Mouse (Mus musculus): ENCODE measurements around the gene Tuba3a. TPM values are rescaled to one million over a fixed set of nuclear protein-coding genes. Genes with fewer than 3 reads are reported as not detected.
"Not testable (repeated sequence)": the region's sequence is repeated elsewhere in the genome, so short reads cannot be mapped to it uniquely, and the experiment has no call there.

Gene Tuba3a
- total RNA-seq, 2 experiments from 2014 or later, result not detected

DNA sequence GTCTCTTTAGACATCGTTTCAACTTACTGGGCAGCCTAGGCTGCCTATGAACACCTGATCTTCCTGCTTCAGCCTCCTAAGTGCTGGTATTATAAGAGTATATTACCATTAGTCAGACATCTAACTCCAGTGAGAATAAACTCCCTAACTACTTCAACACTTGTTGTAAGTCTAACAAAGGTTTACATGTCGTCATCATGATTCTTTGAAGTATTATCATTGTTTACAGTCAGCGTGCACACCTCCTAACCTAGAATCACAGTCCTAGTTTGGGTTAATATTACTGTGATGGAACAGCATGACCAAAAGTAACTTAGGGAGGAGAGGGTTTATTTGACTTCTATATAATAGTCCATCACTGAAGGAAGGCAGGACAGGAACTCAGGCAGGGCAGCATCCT is 18.4 kb downstream of the Tuba3a start:
- DNase-seq (ENCODE audit: low spot score in 2 of 2), result no peak

DNA sequence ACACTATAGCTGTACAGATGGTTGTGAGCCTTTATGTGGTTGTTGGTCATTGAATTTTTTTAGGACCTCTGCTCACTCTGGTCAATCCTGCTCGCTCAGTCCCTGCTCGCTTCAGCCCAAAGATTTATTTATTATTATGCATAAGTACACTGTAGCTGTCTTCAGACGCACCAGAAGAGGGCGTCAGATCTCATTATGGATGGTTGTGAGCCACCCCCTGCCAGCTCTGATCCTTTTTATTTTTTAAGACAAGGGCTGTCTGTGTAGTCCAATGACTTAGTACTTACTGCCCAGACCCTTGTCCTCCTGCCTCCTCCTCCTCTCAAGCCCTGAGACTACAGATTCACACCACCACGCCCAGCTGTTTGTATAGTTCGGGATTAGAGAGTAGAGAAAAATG is 19.2 kb downstream of the Tuba3a start:
- not testable (repeated sequence) for DNase-seq (ENCODE audit: low spot score in 2 of 2)

DNA sequence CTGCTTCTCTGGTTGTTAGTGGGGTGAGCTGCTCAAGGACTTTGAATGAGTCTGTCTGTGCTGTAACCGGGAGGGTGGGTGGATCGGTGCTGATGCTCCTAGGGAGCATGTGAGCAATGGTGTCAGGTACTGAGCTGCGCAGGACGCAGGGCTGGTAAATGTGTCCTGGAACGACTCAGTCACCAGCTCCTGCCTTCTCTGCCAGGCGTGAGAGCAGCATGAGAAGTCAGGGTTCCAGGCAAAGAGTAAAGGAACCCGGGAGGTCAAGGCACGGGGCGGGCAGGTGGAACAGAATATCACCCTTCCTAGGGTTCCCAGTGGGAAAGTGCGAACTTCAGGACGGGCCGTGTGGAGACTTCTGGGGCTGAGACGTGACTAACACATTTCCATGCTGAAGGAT is 19.8 kb downstream of the Tuba3a start:
- no peak for DNase-seq (ENCODE audit: low spot score in 2 of 2)

DNA sequence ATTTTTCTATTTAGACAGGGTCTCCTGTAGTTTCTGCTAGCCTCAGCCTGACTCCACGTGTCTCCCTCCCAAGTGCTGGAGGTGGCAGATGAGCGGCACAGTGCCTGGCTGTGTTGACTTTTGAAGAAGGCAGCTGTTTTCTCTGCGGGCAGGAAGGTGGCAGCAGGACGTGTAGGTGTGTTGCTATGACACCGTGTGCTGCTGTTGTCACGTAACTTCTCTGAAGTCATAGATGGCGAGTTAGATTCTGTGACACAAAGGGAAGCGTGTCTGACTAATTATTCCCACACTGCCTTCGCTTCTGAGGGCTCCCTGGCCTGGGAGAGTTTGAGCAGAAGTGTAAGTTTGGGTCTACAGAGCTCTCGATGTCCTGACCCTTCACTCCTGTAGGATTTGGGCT is 20.6 kb downstream of the Tuba3a start:
- no peak for DNase-seq (ENCODE audit: low spot score in 2 of 2)

DNA sequence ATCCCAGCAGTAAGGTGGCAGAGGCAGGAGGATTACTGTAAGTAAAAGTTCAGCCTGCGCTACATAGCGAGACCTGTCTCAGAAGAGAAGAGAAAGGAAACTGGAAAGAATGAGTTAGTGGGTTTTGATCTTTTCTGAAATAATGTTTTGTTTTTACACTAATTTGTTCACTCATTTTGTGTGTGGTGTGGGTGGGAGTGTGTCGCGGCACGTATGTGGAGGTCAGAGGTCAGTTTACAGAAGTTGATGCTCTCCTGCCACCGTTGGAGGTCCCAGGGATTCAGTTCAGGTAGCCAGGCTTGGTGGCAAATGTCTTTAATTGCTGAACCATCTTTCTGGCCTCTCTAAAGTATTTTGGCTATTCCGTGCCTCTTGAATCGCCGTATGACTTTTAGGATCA is 21.6 kb downstream of the Tuba3a start:
- DNase-seq (ENCODE audit: low spot score in 2 of 2), result no peak

DNA sequence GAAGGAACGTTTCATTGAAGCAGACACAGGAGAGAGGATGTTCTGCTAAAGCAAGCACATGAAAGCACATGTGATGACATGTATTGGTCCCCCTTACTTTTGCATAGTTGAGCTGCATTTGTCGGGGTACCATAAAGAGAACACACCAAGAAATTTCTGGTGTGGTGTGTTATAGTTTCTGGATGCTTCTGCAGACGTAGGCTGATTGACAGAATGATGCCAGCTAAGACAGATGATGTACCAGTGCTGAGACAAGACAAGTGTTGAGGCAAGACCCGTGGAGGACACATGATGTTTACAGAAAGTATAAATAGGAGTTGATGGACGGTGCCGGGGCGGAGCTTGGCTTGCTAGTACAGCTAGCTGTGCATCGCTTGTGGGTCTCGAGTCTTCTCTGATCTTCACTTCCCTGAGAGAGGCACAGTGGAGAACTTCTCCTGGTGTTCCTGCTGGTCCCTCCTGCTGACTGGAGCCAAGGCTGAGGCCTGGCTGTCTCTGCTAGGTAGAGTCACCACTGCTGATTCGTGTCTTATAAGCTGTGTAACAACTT is 25.8 kb downstream of the Tuba3a start:
- DNase-seq (ENCODE audit: low spot score in 2 of 2), result no peak

DNA sequence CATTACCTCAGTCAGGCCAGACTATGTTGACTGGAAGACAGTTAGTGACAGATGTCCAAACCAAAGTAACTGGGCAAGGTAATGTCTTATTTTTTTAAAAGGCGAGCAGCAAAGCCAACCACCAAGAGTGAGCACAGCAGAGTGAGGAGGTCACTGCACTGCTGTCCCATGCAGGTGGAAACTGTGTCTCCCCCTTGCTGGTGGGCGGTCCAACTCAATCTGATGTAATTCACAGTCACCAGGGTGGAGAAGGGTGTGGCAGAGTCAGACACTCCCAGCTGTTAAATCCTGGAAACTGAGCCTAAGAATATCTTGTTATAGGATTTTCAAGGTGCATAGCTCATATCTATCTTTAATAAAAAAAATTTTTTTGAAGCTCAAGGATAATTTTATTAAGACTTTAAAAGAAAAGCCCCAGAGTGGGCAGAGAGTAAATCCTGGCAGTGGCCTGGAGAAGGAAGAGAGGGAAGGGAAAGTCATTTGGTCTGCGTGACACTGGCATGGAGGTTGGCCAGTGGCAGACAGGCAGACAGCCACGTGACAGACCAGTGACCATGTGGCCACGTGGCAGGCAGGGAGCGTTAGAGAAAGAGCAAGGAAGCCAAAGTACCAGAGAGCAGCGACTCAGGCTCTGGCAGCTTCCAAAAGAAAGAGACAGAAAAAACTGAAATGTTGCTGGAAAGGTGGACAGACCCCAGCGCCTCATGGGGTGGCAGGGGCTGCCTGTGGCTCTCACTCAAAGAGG is 29.4 kb downstream of the Tuba3a start:
- DNase-seq (ENCODE audit: low spot score in 2 of 2), result no peak

DNA sequence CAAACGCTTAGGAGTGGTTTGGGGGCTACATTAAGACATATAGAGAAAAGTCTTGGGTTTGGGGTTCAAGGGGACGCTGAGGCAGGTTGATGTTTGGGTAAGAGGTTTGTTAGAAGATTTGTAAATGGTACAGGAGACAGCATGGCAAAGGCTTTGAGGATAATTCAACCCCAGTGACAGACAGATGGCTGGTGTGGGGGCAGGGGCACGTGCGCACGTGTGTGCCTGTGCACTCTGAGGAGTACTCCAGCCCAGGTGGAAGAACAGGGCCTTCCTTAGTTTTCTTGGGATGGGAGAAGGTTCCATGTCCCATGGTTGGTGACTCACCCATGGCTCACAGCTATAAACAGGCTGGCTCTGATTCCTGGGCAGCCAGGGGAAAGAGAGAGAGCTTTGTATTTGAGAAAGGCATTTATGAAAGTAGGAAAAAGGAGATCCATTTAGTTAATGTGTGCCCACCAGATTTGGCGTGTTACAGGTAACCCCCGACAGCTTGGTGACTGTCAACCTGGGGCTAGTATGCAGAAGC is 30.3 kb downstream of the Tuba3a start:
- no peak for DNase-seq (ENCODE audit: low spot score in 2 of 2)

DNA sequence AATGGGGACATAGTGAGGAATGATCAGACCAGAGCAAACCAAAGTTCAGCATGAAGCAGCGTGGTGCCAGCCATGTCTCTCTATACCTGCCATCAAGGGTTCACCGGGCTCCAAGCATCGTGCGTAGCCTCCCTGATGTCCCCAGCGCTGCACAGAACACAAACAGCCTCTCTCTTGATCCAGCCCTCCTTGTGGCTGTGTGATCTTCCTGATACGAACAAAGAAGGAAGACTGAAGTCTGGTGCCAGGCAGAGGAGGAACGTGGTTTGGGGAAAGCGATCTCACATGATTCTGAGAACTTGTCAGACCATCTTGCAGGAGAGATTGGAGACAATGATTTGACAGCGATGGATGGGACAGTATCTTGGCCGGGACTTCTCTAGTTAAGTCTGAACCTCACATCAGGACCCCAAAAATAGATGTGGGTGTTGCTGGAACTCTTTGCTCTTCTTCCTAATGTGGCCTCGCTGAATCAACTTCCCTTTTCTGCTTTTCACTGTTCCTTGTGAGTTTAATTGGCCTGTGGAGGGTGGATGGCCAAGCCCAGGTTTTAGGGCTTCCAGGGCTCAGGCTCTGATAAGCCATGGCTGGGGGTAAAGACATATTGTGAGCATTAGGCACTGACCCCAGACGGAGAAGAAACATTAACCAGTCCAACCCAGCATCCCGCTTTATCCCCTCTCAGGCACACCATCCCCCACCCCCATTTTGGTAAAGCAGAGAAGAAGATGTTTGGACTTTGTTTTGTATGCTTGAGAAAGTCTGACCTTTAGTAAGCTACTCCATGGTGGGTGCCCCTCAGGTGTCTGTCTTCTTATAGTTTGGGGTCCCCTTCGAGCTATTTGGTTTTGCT is 31.8 kb downstream of the Tuba3a start:
- no peak for DNase-seq (ENCODE audit: low spot score in 2 of 2)

DNA sequence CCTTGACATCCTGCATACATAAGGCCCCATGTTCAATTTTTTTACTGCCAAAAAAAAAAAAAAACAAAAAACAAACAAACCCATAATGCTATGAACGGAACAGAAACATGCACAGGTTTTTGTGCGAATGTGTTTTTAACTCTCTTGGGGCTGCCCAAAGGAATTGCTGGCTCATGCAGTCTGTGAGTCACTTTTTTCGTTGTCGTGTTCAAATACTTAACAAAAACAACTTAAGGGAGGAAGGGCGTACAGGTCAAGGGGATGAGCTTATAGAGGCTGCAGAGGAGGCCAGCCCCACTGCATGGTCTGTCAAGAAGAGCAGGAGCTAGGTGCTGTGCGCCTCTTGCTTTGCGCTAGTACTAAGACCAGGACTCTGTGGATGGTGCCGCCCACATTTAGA is 33.1 kb downstream of the Tuba3a start:
- no peak for DNase-seq (ENCODE audit: low spot score in 2 of 2)

DNA sequence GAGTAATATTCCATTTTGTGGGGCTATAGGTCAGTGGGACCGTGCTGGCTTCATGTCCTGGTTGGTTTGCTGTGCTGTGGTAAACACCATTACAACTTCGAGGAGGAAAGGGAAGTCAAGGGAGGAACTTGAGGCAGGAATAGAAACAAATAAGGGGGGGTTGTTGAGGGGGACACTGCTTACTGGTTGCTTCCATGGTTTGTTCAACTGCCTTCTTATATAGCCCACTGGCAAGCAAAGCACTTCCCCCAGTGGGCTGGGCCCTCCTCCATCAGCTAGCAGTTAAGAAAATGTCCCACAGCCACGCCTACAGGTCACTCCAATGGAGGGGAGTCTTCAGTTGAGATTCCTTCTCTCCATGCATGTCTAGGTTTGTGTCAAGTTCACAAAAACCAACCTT is 33.6 kb downstream of the Tuba3a start:
- no peak for DNase-seq (ENCODE audit: low spot score in 2 of 2)

DNA sequence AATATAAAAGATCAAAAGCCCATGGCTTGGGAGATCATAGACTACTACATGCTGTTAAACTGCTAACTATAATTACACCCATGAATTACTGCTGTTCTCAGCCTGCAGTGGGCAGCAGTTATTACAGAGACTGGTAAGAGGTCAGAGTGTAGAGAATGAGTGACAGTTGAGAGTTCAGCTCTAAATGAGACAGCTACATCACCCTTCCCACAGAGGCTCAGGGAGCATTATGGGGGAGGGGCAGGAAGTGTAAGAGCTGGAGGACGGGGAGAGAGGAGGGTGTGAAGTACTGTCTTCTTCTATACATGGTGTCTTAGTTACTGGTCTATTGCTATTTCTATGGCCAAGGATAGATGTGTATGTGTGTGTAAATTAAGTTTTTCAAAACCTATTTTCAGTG is 41.3 kb downstream of the Tuba3a start:
- no peak for DNase-seq (ENCODE audit: low spot score in 2 of 2)

DNA sequence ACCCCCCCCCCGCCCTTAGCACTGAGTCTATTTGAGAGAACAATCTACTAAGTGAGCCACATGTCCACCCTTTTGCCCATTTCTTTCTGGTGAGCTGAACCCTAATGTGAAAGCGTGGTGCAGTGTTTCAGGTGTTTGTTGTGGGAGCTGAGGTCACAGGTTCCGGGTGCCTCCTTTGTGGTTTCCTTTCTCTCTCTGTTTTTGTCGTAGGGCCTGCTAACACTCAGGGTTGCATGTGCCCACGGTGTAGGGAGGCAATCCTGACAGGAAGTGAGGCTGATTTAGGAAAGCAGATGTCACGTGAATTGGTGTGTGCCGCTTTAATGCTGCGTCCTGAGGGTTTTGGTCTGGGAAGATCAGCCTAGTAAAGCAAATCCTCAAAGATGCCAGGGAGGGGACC is 44.3 kb downstream of the Tuba3a start:
- DNase-seq (ENCODE audit: low spot score in 2 of 2), result no peak

DNA sequence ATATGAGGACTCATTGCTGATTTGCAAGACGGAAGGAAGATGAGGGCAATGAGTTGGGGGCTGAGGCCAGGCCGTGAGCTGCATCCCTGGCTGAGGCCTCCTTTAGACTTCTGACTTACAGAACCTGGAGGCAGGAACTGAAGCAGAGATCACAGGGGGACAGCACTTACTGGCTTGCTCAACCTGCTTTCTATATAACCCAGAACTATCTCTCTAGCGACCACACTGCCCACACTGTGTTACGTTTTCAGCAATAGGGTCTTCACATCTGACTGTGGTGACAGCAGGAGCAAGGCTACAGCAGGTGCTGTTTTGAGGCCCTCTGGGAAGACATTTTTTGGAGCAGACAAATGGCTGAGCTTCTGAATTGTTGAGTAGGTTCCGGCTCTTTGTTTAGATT is 45.2 kb downstream of the Tuba3a start:
- DNase-seq (ENCODE audit: low spot score in 2 of 2), result no peak

DNA sequence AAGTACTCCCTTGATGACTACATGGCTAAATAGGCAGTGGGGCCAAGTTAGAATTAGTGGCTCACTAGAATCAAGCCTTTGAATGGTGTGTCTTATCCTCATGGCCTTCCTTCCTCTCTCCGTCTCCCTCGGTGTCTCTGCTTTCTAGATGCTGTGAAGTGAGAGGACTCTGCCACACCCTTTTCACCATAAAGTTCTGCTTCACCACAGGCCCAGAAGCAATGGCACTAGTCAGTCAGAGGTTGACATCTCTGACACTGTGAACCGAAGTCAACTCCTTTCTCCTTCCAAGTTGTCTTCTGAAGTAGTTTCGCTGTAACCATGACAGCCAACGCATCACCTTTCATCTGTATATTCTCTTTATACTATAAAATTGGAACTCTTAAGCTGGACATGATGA is 46.3 kb downstream of the Tuba3a start:
- no peak for DNase-seq (ENCODE audit: low spot score in 2 of 2)

DNA sequence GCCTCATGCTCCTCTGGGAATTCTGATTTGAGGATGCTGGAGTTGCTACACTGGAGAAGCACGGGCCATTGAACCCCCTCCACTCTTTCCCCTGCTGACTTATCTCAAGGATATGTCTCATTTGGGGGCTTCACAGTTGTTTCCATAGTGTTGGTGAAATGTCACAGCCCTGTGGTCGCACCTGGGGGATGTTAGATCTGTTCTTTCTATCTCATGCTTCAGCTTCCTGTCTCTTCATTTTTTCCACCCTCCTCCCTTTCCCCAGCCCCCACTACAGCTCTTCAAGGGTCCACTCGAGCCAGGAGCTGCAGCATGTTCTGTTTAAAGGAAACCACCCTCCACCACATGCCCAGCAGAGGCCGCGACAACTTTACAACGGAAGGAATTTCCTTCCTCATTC is 47.4 kb downstream of the Tuba3a start:
- no peak for DNase-seq (ENCODE audit: low spot score in 2 of 2)

DNA sequence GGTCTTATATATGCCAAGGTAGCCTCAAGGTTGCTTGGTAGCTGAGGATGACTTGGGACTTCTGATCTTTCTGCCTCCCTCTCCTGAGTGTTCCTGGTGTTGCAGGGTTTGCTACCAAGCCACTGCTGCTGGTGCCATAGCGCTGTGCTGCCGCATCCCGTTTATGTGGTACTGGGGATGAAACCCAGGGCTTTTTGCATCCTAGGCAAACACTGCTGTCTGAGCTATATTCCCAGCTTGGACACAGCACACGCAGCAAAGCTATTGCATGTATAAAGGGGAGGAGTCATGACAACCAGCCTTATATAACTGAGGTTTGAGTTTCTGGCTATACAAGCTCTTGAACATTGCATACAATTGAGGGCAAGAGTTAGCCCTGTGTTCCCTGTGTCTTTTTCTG is 48.4 kb downstream of the Tuba3a start:
- no peak for DNase-seq (ENCODE audit: low spot score in 2 of 2)

DNA sequence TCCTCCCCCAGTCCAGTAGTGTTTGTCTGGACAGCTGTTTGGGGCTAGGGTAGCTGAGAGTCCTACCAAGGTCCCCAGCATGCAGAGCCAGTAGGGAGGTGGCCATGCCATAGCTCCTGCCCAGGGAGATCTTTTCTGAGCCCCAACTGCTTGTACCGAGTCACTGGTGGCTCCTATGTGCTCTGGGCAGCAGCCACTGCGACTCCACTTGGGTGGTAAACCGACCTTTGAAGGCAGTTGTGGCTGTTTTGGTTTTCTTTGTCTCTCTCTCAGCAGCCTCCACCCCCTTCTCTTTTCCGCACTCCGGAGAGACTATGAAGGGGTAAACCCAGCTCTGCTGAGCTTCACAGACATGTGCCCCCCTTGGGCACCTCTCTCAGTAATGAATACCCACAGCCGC is 49.1 kb downstream of the Tuba3a start, which contains the start of gene Cd27:
Gene Cd27, minus strand, starts transcription at position 229 of the 400 bp plus-strand sequence.
- DNase-seq (ENCODE audit: low spot score in 2 of 2), result no peak

DNA sequence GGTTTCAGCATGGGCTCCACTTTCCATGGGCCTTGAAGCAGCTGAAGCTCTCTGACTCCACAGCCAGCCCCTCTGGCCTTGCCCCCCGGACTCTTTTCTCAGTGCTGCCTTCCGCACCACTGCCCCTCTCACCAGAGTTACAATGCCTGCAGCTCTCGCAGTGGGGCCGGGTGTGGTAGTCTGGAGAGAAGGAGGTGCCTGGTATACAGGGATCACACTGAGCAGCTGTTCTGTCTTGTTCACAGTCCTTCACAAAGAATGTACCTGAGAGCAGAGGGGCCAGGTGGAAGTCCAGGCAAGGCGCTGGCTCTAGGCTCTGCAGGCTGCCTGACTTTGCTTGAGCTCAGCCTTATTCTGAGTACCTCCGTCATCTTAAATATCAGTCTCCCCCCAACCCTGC is 49.5 kb downstream of the Tuba3a start:
- no peak for DNase-seq (ENCODE audit: low spot score in 2 of 2)

DNA sequence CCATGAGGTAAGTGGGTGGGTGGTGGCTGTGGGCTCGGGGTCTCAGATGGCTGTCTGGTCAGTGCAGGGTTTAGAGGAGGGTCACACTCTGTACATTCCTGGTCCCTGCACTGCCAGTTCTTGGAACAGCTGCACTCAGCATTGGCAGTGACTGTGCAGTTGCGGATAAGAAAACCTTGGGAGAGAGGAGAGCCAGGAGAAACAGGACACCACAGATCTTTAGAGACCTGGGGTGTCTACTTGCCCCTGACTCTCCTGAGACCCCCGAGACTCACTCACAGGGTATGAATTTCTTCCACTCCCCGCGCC is 51.4 kb downstream of the Tuba3a start:
- DNase-seq (ENCODE audit: low spot score in 2 of 2), result no peak

DNA sequence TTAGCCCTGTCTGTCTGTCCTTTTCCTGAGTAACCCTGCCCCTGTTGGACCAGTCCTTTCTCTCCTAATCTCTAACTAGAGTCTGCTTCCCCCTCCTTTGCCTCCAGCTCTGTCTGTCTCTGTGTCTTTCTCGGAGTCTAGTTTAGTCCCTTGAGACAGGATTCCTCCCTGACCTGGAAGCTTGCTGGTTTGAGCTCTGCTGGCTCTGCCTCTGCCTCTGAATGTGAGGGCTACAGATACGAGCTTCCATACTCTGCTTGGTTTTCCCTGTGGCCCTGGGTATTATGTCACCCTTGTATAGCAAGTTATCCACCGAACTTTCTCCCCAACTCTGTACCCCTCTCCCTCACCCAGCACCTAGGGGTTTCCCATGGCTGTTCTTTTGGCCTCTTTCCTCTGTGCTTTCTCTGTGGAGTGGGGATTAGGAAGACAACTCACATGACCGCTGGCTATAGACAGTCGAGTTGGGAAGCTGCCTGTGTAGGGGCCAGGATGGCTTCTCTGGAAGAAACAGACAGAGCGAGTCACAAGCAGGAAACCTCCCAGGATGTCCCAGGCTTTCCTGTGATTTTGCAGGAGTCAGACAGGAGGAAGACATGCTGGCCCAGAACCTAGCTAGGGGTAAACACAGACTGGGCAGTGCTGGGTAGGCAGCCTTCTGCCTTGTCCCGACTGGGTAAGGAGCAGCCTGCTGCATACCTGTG is 51.9 kb downstream of the Tuba3a start:
- no peak for DNase-seq (ENCODE audit: low spot score in 2 of 2)

DNA sequence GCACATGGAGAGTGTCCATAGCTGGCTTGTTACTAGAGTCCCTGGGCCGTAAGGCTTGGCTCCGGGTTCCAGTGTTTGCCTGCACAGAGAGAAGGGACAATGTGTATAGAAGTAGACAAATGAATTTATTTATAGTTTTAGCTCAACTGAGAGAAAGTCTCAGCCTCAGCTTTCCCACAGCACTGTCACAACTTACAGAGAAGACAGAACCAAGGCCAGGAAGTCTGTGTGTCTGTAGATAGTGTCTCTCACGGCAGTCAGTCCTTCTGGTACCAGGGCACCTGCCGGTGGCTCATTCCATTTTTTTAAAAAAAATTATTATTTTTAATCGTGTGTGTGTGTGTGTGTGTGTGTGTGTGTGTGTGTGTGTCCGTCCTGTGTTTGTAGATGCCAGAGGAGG is 53.3 kb downstream of the Tuba3a start:
- no peak for DNase-seq (ENCODE audit: low spot score in 2 of 2)

Measured in layer of hippocampus, postnatal 10 days (tissue).